Mouse (Mus musculus) T-helper 1 cell (primary cell): ENCODE results near the gene Zfp661.

ENCODE experiments used
- in situ Hi-C: fragments of 300-600 bp; cut with MboI, MseI; formaldehyde crosslinking; loops from one replicate; pipeline ENCODE4 v1.15.1; 2025; ENCODE audit warnings: high pct_unique_total_duplicates

Zfp661 gene

DNA sequence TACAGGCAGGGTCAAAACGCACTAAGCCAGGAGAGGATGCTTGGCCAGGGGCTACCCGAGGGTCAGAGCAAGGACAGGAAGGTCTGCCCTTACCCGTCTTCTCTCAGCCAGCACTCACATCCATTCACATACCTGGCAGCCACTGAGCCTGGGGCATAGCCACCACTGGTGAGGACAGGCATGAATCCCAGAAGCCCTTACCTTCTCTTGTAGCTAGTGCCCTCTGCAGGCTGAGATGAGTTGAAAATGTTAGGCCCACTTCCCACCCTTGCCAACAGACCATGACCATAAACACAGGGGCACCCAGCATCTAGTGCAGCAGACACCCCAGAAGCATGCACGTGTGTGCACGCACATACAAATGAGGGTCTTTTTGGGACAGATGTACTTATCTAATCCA is 35.8 kb downstream of the Zfp661 start:
- in situ Hi-C loops, result no loop called here

DNA sequence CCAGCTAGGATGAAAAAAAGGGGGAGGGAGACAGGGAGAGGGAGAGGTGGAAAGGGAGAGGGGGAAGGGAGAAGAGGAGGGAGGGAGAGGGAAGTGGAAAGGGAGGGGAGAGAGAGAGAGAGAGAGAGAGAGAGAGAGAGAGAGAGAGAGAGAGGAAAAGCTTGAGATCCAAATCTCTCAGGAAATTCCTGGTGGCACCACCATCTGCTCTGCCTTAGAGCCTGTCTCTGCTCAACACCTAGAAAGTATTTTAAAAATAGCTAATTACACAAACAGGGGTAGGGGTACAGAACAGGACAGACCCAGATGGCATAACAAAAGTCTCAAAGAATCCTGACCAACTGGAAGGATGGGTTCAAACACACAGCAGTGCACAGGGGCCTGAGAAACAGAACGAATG is 36.4 kb downstream of the Zfp661 start:
- in situ Hi-C loops, result no loop called here

DNA sequence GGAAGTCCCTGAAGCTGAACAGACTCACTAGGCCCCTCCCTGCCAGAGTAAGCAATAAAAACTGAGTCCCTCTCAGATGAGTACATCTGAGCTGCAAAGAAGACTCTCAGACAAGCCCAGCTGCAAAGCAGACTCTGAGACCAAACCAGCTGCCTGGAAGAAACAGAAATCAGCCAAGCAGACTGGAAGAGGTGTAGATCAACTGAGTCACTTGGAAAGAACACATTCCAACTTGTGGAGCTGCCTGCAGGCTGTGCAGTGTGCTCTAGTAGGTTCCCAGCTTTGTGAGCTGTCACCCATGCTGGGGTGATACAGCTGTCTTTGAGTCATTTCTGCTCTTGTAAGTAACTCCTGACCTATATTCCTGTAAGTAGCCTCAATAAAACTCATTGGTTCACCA is 37.2 kb downstream of the Zfp661 start:
- in situ Hi-C loops, result loop anchor here (5.0 kb wide), 1 partner anchor 37 kb away; no protein-coding TSS in a partner anchor

DNA sequence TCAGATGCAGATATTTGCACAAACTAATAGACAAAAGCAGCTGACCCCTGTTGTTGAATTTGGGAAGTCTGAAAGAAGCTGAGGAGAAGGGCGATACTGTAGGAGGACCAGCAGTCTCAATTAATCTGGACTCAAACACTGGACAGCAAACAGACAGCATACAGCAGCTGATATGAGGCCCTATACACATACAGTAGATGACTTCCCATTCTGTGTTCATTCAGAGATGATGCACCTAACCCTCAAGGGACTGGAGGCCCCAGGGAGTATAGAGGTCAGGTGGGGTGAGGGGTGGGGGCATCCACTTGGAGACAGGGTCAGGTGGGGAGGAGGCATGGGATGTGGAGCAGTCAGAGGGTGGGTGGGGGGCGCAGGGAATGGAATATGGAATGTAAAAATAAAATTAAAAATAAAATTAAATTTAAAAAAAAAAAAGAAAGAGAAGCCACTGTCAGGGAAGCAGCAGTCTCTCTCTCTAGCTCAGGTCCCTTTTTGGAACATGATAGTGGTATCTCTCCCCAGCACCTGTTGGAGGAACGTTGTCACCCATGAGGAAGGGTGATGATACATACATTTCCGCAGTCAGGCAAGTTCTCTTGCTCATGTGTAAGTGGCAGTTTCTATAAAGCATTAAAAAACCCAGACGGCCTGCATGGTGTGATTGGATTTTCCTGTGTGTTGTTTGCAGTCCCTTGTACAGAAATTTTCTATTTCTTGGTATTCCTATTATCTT is 38.4 kb downstream of the Zfp661 start:
- in situ Hi-C loops, result loop anchor here (5.0 kb wide), 1 partner anchor 36 kb away; no protein-coding TSS in a partner anchor

DNA sequence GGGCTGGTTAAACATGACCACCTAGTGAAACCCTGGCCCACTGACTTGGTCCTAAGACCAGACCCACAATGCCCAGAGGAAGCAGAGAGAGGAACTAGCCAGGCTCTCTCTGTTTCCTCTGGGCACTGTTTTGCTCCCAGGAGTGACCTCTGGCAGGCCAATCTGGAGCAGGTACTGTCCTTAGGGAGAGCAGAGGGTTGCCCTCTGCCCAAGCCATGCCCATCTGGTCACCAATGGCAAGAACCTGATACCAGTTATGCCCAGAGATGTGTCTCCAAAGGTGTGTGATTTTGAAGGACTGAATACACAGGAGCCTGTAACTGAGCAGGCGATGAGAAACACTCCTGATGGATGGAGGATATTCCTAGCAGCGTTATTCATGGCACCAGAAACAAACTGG is 45.2 kb downstream of the Zfp661 start:
- in situ Hi-C loops, result no loop called here

DNA sequence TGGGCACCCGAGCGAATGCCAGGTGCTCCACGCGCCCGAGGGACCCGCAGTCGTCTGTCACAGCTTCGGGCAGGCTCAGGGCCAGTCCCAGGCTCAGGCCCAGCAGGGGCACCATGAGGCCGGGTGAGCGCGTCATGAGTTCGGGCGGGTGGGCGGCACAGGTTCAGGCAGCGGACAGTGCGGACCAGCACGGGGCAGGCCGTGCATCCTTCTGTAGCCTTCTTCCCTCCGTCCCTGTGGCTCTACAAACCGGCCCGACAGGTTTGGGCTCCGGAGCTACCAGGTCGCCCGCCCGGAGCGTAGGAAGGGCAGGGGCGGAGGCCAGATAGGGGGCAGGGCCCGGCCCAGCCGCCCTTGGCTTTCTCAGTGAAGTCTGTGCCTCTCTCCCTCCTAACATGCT is 45.7 kb downstream of the Zfp661 start, which contains the start of gene Prom2:
TSS of gene Prom2 (minus strand) at position 283 of the 400 bp plus-strand sequence.
- in situ Hi-C loops, result no loop called here

DNA sequence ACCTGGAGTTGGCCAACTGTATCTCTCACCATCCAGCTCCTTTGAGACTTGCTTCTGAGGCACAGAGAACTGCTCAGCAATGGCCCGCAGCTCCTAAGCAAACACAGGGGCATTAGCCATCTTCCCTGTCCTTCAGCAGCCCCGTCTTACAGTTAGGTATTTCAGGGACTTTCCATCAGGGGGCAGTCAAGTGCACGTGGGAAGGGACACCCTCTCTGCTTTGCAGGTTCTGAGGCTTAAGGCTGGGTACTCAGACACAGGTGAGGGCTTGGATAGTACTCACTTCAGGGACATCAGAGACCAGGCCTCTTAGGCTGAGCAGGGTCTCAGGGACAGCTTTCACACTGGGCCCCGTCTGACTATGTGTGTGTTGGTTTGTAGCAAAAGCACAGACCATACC is 47.4 kb downstream of the Zfp661 start:
- in situ Hi-C loops, result no loop called here

DNA sequence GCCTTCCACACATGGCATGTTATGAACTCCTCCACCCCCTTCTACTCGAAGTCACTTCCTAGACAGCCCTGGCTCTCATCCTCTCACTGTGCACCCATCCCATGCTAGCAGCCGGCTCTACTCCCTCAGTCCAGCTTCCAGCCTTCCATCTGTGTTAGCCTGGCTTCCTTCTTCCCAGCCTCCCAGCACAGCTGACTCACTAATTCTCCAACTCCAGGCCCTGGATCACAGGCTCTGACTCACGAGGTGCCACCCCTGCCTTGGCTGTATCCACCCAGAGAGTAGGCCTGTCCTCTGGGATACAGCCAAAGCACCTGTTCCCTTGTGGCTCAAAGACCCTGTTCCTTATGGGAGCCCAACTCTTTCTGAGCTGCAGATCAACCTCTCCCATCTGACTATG is 49.3 kb downstream of the Zfp661 start:
- in situ Hi-C loops, result no loop called here

DNA sequence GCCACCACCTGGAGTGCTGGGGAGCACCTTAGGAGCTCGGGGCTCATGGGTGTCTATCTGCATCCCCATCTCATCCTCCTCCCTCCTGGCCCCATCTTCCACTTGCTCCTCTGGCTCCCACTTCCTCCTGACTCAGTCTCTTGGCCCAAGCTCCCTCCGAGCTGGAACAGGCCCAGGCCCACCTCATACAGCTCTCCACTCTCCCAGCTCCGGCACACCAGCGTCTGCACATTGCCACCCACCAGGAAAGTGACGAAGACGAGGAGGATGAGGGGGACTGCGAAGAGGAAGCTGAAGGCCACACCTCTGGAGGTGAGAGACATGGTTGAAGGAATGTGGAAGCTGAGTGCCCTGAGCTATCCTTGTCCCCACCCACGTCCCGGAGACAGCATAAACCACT is 51.5 kb downstream of the Zfp661 start:
- in situ Hi-C loops, result no loop called here

DNA sequence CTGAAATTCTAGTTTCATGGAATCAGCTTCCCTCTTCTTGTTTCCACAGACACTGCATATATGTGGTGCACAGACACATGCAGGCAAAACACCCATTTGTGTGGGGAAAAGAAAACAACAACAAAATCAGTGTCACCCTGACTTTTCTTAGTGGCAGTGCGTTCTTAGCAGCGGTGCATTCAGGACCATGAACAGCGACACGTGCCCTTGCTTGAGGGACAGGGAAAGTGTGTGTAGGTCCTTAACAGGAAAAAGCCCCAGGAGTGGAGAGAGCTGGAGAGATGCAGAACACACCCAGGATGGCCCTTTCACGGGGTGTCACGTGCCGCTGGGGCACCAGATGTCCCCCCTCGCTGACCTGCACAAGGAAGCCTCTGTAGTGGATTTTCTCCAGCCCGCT is 54.5 kb downstream of the Zfp661 start:
- in situ Hi-C loops, result no loop called here

DNA sequence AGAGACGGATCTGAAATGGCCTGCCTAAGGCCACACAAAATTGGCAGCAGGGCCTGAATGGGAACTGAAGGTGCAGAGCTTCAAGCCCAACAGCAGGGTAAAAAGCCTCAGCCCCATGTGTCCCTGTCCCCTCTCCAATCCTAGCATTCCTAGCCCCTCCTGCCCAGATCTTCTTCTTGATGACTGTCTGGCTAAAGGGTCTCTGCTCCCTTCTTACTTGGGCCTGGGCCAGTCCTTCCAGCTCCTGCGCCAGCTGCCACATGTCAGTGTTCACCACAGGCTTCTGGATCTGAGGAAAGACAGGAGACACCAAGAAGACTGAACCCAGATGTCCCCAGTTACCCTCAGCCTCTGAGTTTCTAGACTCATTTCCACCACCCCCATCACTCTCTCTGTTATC is 55.3 kb downstream of the Zfp661 start:
- in situ Hi-C loops, result no loop called here

DNA sequence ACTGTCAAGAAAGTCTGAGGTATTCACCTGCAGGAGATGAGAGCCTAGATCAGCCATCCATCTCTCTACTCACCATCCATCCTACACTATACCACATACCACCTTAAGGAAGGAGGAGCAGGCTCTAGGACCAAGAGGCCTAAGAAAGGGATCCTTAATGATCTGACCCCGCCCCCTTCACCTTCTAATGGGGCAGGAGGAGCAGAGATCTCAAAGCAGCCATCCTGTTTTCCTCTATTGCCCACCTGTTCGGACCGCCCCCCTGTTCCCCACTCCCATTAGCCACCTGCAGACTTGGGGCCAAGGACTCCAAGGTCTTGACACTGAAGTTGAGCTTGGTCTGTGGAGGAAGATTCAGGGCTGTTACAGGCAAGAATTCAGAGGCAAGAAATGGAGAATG is 56.5 kb downstream of the Zfp661 start:
- in situ Hi-C loops, result no loop called here

DNA sequence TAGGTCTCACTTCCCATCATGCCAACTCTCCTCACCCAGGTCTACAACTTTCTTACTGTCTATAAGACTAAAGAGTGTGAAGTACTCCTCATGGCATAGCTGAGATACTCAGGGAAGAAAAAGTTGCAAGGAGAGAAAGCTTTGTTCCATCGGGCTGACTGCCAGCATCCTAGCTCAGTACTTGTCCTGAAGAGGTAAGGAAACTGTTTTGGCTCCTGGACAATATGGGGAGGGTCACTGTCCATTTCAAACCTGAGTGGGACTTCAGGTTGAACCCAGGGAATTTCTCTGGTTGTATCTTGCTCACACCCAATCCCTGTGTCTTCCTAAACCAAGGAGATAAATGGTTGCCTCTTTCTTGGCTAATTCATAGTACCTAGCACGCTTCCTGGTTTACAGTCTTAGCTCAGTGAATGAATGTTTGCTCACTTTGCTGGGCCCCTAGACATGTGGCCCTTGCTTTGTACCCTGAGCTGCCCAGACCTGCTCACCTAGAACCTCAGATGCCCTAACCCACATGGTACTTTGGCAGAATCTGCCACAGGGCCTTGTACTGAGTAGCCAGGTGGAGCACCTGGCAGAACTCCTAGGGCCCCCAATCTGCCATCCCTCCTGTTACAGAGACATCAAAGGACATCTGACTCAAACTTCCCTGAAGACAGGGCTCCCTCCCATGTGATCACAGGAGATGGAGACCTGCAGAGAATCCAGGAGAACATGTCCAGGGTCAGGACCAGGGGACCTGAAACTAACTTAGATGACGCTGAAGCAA is 61.7 kb downstream of the Zfp661 start:
- in situ Hi-C loops, result no loop called here
